Mouse (Mus musculus): Measurements from ENCODE around the gene Epsti1. TPM values are rescaled to one million over a fixed set of nuclear protein-coding genes. Genes with fewer than 3 reads are reported as not detected.

Gene Epsti1
- polyA plus RNA-seq, 1 experiment from 2014 or later = 0.42 TPM

DNA sequence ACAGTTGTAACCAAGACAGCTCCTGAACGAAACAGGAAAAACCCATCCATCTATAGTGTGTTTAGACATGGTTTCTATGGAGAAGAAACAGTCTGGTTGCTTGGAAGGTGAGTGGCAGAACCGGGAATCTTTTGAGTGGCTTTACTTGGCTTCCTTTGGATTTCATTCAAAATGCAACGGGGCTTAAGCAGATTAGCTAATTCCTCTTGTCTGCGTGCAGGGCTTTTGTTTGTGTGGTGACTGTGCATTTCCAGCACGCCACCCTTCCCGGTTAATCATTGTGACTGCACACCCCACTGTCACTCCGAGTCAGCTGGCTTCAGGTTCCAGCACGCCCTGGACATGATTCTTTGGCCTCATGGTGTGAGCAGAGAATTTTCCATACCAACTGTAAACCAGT is 115.9 kb downstream of the Epsti1 start:
- H3K27ac ChIP-seq = no peak overlapping the region
- H3K9me3 ChIP-seq = no peaks in the 10 kb centered on the region
- H3K4me3 ChIP-seq = no peak overlapping the region
- no peak overlapping the region for H3K9ac ChIP-seq
- WGBS = 48% methylated on average over 8 of the region's 8 CpGs
- no peaks in the 10 kb centered on the region for H3K27me3 ChIP-seq
- no peak overlapping the region for H3K4me2 ChIP-seq
- H3K36me3 ChIP-seq = no peaks in the 10 kb centered on the region
- ATAC-seq (ENCODE audit: insufficient number of reproducible peaks, insufficient read depth, low FRiP score, low TSS enrichment, low read depth) = no peak
- H3K4me1 ChIP-seq = peaks cover 8% of the 10 kb centered on the region; the same call in 1 of the 2 replicates

DNA sequence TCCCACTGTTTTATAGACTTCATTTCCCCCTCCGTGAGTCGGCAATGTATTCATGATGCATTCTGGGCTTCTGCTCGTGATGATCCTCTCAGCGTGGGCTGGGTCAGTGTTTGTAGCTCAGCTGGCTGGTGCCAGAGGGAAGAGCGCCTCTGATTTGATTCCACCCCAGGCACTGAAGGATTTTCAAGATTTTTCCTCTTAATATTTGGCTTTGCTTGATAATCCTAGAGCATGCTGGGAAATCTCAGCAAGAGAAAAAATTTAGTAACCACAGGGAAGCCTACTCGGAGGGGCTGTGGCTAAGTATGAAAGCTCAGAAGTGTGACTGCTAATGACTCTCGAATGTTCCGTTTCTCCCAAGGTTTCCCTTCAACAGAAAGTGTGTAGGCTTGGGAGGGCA is 134.8 kb downstream of the Epsti1 start:
- H3K9ac ChIP-seq = no peak overlapping the region
- no peaks in the 10 kb centered on the region for H3K27me3 ChIP-seq
- WGBS = 56% methylated on average over 8 of the region's 8 CpGs
- H3K9me3 ChIP-seq = no peaks in the 10 kb centered on the region
- H3K36me3 ChIP-seq = no peaks in the 10 kb centered on the region
- H3K4me3 ChIP-seq = no peak overlapping the region
- 0 out of 2 replicates have a peak overlapping the region, but pooled peaks have one; percentile 3 for H3K4me2 ChIP-seq
- ATAC-seq (ENCODE audit: insufficient number of reproducible peaks, insufficient read depth, low FRiP score, low TSS enrichment, low read depth) = no peak
- 0 out of 2 replicates have a peak, but pooled peaks cover 5% of the 10 kb centered on the region for H3K4me1 ChIP-seq
- H3K27ac ChIP-seq = peak overlapping the region; percentile 35; the same call in 1 of the 2 replicates

DNA sequence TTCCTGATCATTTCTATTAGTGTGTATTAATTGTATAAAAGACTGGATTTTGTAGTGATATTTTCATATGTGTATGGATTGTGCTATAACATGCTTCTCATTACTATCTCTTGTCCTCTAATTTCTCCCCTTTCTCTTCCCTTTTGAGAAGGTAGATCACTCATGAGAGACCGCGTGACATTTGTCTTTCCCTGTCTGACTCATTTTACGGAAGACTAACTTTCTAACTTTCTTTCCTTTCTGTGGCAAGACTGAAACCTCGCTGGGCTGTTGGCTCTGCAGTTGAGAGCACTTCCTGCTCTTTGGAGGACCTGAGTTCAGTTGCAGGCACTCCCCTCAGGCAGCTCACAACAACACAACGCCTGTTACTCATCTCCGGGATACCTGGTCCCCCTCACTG is 136.6 kb downstream of the Epsti1 start:
- WGBS = 83% methylated on average over 6 of the region's 6 CpGs

DNA sequence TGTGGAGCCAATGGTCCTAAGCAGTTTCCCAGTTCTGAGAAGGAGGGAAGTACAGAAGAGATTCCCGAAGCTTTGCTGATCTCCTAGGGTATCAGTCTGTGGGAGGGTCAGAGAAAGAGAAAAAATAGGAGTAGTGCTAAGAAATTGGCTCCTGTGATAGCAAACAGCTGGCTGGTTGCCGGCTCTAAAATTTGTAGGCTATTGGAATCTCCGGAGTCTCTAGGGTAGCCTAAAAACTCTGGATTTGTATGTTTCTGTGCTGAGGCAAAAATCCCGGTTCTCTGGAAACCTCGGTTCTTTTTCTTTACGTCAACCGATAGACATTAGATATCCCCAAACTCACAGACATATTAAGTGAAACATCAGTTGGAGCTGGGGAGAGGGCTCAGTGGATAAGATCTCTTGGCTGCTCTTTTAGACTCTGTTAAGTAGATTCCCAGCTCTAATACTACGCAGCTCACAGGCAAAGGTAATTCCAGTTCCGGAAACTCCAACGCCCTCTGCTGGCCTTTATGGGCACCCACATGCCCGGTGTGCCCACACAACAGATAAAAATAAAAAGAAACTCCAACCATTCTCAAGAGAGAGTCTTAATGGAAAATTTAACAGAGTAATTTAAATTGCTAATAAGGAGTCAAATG is 138.0 kb downstream of the Epsti1 start:
- Histone ChIP-seq H3K9ac (no peak overlapping the region), H3K27me3 (no peaks in the 10 kb centered on the region), H3K4me1 (0 out of 2 replicates have a peak, but pooled peaks cover 5% of the 10 kb centered on the region), H3K27ac (no peak overlapping the region), H3K36me3 (no peaks in the 10 kb centered on the region), H3K4me2 (no peak overlapping the region), H3K9me3 (no peaks in the 10 kb centered on the region), H3K4me3 (no peak overlapping the region)
- no peak for ATAC-seq (ENCODE audit: insufficient number of reproducible peaks, insufficient read depth, low FRiP score, low TSS enrichment, low read depth)
- WGBS = 65% methylated on average over 11 of the region's 11 CpGs

More for the DNA sequence above, 136.6 kb downstream of the Epsti1 start:
- Histone ChIP-seq H3K4me1 (0 out of 2 replicates have a peak, but pooled peaks cover 5% of the 10 kb centered on the region), H3K4me3 (no peak overlapping the region), H3K36me3 (no peaks in the 10 kb centered on the region), H3K9ac (no peak overlapping the region), H3K4me2 (no peak overlapping the region), H3K9me3 (no peaks in the 10 kb centered on the region), H3K27ac (no peak overlapping the region), H3K27me3 (no peaks in the 10 kb centered on the region)
- no peak for ATAC-seq (ENCODE audit: insufficient number of reproducible peaks, insufficient read depth, low FRiP score, low TSS enrichment, low read depth)

DNA sequence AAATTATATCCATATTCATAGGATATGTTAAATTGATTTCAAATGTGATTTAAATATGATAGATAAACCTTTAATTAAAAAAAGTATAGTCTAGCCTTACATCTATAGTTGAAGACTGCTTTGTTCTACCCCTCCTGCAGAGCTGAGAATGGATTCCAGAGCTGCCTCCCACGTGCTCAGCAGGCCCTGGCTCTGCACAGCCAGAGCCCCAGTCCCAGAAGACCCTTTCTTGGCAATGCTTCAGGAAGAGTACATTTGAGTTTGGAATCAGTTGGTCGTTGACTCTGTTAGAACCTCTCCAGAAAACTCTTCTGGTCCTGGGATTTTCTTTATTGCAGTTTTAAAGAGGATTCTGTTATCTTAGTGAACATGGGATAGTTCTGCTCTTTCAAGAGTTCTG is 139.0 kb downstream of the Epsti1 start:
- no peak for ATAC-seq (ENCODE audit: insufficient number of reproducible peaks, insufficient read depth, low FRiP score, low TSS enrichment, low read depth)
- no peaks in the 10 kb centered on the region for H3K36me3 ChIP-seq
- no peak overlapping the region for H3K4me3 ChIP-seq
- H3K4me2 ChIP-seq = no peak overlapping the region
- H3K9me3 ChIP-seq = no peaks in the 10 kb centered on the region
- H3K27me3 ChIP-seq = no peaks in the 10 kb centered on the region
- H3K9ac ChIP-seq = no peak overlapping the region
- 0 out of 2 replicates have a peak, but pooled peaks cover 5% of the 10 kb centered on the region for H3K4me1 ChIP-seq
- 16% methylated on average over 2 of the region's 2 CpGs for WGBS
- no peak overlapping the region for H3K27ac ChIP-seq

DNA sequence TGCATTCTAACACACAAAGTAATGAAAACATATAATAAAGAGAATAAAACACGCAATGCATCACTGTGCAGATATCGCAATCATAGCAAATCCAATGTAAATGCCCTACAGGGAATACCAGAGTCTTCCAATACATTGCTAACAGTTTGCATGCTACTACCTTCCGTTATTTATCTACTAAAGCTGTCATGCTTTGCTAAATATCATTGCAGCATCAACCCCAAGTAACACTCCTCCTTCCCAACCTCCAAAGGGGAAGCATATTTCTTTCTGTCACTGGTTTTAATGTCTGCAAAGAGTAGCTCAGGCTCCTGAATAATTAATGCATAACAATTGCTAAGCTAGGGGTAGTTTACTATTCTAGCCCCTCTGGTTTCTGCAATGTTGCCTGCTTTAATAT is 144.2 kb downstream of the Epsti1 start:
- ATAC-seq (ENCODE audit: insufficient number of reproducible peaks, insufficient read depth, low FRiP score, low TSS enrichment, low read depth) = no peak
- Histone ChIP-seq H3K36me3 (no peaks in the 10 kb centered on the region), H3K4me2 (no peak overlapping the region), H3K4me1 (no peaks in the 10 kb centered on the region), H3K27ac (no peak overlapping the region), H3K9me3 (no peaks in the 10 kb centered on the region), H3K4me3 (no peak overlapping the region), H3K27me3 (no peaks in the 10 kb centered on the region), H3K9ac (no peak overlapping the region)
- WGBS = 93% methylated on average over 3 of the region's 3 CpGs

DNA sequence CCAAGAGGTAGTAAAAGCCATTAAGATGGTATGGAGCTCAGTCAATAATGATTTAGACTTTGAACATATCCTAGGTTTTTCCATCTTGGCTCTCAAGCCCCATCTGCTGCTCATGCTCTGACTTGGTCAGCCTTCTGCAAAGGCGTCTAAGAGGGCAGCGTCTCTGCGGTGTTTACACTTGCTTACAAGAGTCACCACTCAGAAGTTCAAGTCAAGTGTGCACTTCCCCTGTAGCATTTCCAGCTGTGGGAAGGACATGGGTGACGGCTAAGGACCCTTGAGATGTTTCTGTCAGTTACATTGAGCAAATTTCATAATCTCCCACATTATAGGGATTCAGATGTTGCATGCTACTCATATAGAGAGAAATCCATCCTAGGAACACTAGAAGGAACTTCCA is 144.6 kb downstream of the Epsti1 start:
- 85% methylated on average over 4 of the region's 4 CpGs for WGBS
- H3K4me3 ChIP-seq = no peak overlapping the region
- no peak overlapping the region for H3K27ac ChIP-seq
- no peaks in the 10 kb centered on the region for H3K27me3 ChIP-seq
- H3K9ac ChIP-seq = no peak overlapping the region
- no peak overlapping the region for H3K4me2 ChIP-seq
- H3K36me3 ChIP-seq = no peaks in the 10 kb centered on the region
- H3K4me1 ChIP-seq = no peaks in the 10 kb centered on the region
- ATAC-seq (ENCODE audit: insufficient number of reproducible peaks, insufficient read depth, low FRiP score, low TSS enrichment, low read depth) = no peak
- no peaks in the 10 kb centered on the region for H3K9me3 ChIP-seq

Other genes with a start within 250 kb of the Epsti1 start
- gene Dnajc15, start 29.1 kb upstream of the Epsti1 start, polyA plus RNA-seq (2015; fragmentation: Nextera tagmentation; extraction: Ambion mirVana) = 102 and 107 TPM in 2 replicates
- not detected in 2 replicates for gene Fam216b, start 184.8 kb downstream of the Epsti1 start, polyA plus RNA-seq (2015; fragmentation: Nextera tagmentation; extraction: Ambion mirVana)

Data from embryonic facial prominence, embryonic 13.5 days (tissue).